Mouse (Mus musculus) embryo, embryonic 10 days (tissue): ENCODE data around the gene Ccnl2.

Experiments used
- DNase-seq: peaks from one replicate; pipeline ENCODE4 v3.0.0-alpha.2; 2015; ENCODE audit warnings: low spot score

The Ccnl2 gene

GRCm38 (mm10) chr4:155869317-155870033 is 57.2 kb downstream of the Ccnl2 start, which contains the start of the genes Cptp and Ints11:
Gene Cptp, minus strand, starts transcription at chr4:155869440.
Gene Ints11, plus strand, starts transcription at chr4:155869546.
- peak; percentile 96 for DNase-seq

- no peak for DNase-seq
Observed at GRCm38 (mm10) chr4:155871404-155871803, 59.1 kb downstream of the Ccnl2 start.
